Mouse (Mus musculus) heart, embryonic 14.5 days (tissue): Measurements from ENCODE around the gene Nmt1. TPM values are rescaled to one million over a fixed set of nuclear protein-coding genes. Genes with fewer than 3 reads are reported as not detected.

ENCODE experiments used
- ATAC-seq: fragments of 200-750 bp; cut with Nextera tagmentation; 2 replicates; pipeline ENCODE4 v1.8.0; 2017; ENCODE audit warnings: low read depth, moderate TSS enrichment; ENCODE audit not compliant: insufficient number of reproducible peaks, insufficient read depth, low FRiP score
- H3K27ac ChIP-seq, 2 experiments: fragments of 200-500 bp in 1 of 2; fragments of 300-500 bp in 1 of 2; sonication (generic) in 1 of 2; replicated peaks in 1 of 2; 2 replicates each; pipeline ENCODE4 v1.5.1; 2012 to 2014; ENCODE audit warnings: low read depth in 2 of 2, low read length in 2 of 2, control low read depth in 1 of 2, mild to moderate bottlenecking in 1 of 2, mixed read lengths in 1 of 2; ENCODE audit not compliant: control insufficient read depth in 1 of 2, insufficient read depth in 1 of 2
- H3K27me3 ChIP-seq: fragments of 300-500 bp; sonication (generic); 2 replicates; pipeline ENCODE4 v1.6.1; 2014; ENCODE audit warnings: mild to moderate bottlenecking, low read length, control low read depth; ENCODE audit not compliant: control insufficient read depth, insufficient read depth
- H3K36me3 ChIP-seq: fragments of 300-500 bp; sonication (generic); 2 replicates; pipeline ENCODE4 v1.6.1; 2014; ENCODE audit warnings: mild to moderate bottlenecking, control low read depth, low read length, mixed read lengths; ENCODE audit not compliant: control insufficient read depth, insufficient read depth
- H3K4me1 ChIP-seq, 2 experiments: fragments of 200-500 bp in 1 of 2; fragments of 300-500 bp in 1 of 2; sonication (generic) in 1 of 2; 2 replicates each; pipeline ENCODE4 v1.6.1; 2012 to 2014; ENCODE audit warnings: low read length in 2 of 2, control low read depth in 1 of 2, mixed read lengths in 1 of 2; ENCODE audit not compliant: control insufficient read depth in 2 of 2, insufficient read depth in 2 of 2
- H3K4me2 ChIP-seq: fragments of 300-500 bp; sonication (generic); 2 replicates; pipeline ENCODE4 v1.6.1; 2014; ENCODE audit warnings: mild to moderate bottlenecking, low read length
- H3K4me3 ChIP-seq, 2 experiments: fragments of 200-500 bp in 1 of 2; fragments of 300-500 bp in 1 of 2; sonication (generic) in 1 of 2; 2 replicates each; pipeline ENCODE4 v1.5.1; 2012 to 2014; ENCODE audit warnings: low read length in 2 of 2, mild to moderate bottlenecking in 2 of 2, control low read depth in 1 of 2, low read depth in 1 of 2, moderate library complexity in 1 of 2; ENCODE audit not compliant: control insufficient read depth in 1 of 2, insufficient read depth in 1 of 2
- H3K9ac ChIP-seq: fragments of 300-500 bp; sonication (generic); 2 replicates; pipeline ENCODE4 v1.6.1; 2014; ENCODE audit warnings: mild to moderate bottlenecking, low read length
- H3K9me3 ChIP-seq: fragments of 300-500 bp; sonication (generic); 2 replicates; pipeline ENCODE4 v1.6.1; 2016; ENCODE audit warnings: low read length, control low read depth; ENCODE audit not compliant: control insufficient read depth
- WGBS: fragments of 180-500 bp; shearing (Covaris S2); extraction: QIAGEN DNeasy Blood & Tissue Kit; methylation state at CpG from one replicate; pipeline ENCODE4 v1.1.7; 2014; 5-methylcytosine and 5-hydroxymethylcytosine counted together
- polyA plus RNA-seq: library from polyadenylated mRNA; unstranded; fragments of >200 nt; fragmentation: Nextera tagmentation; extraction: Ambion mirVana; gene quantifications from 2 replicates; pipeline ENCODE4 v1.2.1, GENCODE M21; 2014

Nmt1 gene
- polyA plus RNA-seq, 1 experiment from 2014 or later = 51.7 TPM

DNA sequence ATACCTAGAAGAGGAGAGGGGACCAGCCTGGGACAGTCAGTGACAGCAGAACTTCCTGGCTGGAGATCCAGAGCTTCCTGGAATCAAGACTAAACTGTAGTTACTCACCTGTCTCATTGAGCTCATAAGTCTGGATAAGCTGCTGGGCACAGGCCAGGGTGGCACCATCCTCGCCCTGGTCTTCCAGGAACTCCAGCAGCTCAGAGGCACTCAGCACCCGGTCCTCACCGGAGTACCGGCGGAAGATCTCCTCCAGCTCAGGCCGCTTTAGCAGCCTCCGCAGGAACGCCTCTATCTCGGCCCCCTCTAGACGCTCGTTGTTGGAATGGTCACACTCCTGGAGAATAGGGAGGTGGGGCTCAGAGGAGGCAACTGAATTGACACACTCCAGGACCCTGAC lies 50.1 kb downstream of the Nmt1 start:
- Histone ChIP-seq H3K4me3 (no peak overlapping the region), H3K36me3 (peaks cover 31% of the 10 kb centered on the region), H3K27me3 (0 out of 2 replicates have a peak, but pooled peaks cover 6% of the 10 kb centered on the region), H3K9me3 (no peaks in the 10 kb centered on the region), H3K27ac (no peak overlapping the region), H3K4me2 (no peak overlapping the region), H3K4me1 (peaks cover 18 to 29% of the 10 kb centered on the region in 2 experiments), H3K9ac (no peak overlapping the region)
- no peak for ATAC-seq
- 73% methylated on average over 11 of the region's 11 CpGs for WGBS

GRCm38 (mm10) chr11:103080323-103081091 lies 52.5 kb downstream of the Nmt1 start:
- Histone ChIP-seq H3K4me1 (peaks cover 6 to 12% of the 10 kb centered on the region in 2 experiments; a peak in 3 of 4 replicates), H3K4me3 (peak overlapping the region; percentile 33 to 39), H3K9ac (peak overlapping the region; percentile 67), H3K27ac (no peak overlapping the region), H3K4me2 (peak overlapping the region; percentile 64), H3K27me3 (0 out of 2 replicates have a peak, but pooled peaks cover 6% of the 10 kb centered on the region), H3K9me3 (no peaks in the 10 kb centered on the region), H3K36me3 (peaks cover 23% of the 10 kb centered on the region)
- WGBS = 4% methylated on average over 43 of the region's 43 CpGs
- peak; percentile 58 for ATAC-seq

DNA sequence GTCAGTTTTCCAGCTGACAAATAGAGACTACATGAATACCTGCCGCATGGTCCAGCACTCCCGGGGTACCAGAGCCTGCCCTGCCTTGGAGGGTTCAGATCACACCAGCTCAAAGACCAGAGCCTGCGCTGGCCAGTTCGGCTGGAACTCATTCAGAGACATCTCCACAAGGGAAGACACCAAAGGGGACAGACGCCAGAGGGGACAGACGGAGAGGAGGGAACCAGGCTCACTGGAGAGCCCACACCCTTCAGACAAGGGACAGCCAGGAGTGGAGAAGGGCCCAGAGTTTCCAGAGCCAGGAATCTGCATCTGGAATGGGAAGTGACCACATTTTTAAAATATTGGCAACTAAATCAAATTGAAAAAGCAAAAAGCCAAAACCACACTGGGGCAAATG lies 53.6 kb downstream of the Nmt1 start:
- 0 out of 2 replicates have a peak, but pooled peaks cover 6% of the 10 kb centered on the region for H3K27me3 ChIP-seq

GRCm38 (mm10) chr11:103093306-103093705 lies 65.3 kb downstream of the Nmt1 start:
- Histone ChIP-seq H3K4me3 (no peak overlapping the region), H3K27me3 (no peaks in the 10 kb centered on the region), H3K9ac (no peak overlapping the region), H3K4me1 (peaks cover 42 to 51% of the 10 kb centered on the region in 2 experiments), H3K9me3 (no peaks in the 10 kb centered on the region), H3K4me2 (no peak overlapping the region), H3K36me3 (no peaks in the 10 kb centered on the region), H3K27ac (0 out of 4 replicates have a peak overlapping the region, but pooled peaks of 1 of the 2 experiments have one; percentile 14)
- ATAC-seq = no peak
- WGBS = 69% methylated on average over 7 of the region's 7 CpGs

More for the DNA sequence above, 53.6 kb downstream of the Nmt1 start:
- 67% methylated on average over 6 of the region's 6 CpGs for WGBS
- peaks cover 12% of the 10 kb centered on the region for H3K36me3 ChIP-seq
- no peak overlapping the region for H3K4me2 ChIP-seq
- H3K9ac ChIP-seq = no peak overlapping the region
- H3K9me3 ChIP-seq = no peaks in the 10 kb centered on the region
- H3K4me3 ChIP-seq = no peak overlapping the region
- no peak overlapping the region for H3K27ac ChIP-seq
- no peak for ATAC-seq
- peaks cover 3 to 12% of the 10 kb centered on the region in 2 experiments; a peak in 3 of 4 replicates for H3K4me1 ChIP-seq

DNA sequence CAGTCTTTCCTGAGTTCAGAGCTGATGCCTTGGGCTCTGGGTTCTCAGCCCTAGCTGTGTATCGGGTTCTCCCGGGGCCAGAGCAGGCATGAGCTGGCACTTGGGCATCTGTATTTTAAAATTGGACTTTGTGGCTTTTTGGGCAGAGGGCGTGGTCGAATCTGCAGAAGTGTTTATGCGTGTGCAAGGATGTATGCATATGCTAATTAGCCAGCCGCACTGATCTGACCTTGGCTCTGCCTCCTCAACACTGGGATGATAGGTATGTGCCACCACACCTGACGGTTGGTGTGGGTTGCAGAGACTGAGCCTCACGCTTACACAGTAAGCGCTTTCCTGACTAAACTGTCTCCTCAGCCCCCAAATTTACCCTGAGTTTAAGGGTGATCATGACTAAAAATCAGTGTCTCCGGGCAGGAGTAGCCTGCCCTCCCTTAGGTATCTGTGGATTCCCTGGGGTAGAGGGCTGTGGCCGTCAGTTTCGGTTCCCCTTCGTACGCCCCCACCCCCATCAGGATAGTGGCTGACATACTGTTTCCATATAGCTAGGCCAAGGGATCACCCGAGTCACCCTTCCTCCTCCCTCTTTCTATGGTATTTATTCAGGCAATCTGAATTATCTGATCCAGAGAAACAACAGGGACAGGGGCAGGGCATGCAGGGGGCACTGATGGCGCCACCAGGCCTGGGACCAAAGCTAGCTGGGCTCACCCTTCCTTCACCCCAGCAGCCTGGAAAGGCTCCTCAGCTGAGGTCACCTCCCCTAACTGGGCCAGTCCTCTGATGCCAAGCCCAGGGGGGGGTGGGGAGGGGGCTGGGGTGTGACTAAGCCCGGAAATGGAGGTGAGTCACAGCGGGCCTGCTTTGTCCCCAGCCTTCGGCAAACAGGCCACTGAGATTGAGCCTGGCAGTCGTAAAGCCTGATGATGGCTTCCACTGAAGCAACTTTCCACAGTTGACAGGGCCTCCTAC lies 66.2 kb downstream of the Nmt1 start:
- no peak overlapping the region for H3K4me2 ChIP-seq
- H3K4me1 ChIP-seq = peaks cover 49 to 60% of the 10 kb centered on the region in 2 experiments
- no peaks in the 10 kb centered on the region for H3K36me3 ChIP-seq
- no peaks in the 10 kb centered on the region for H3K9me3 ChIP-seq
- peak; percentile 45; the same call in 1 of the 2 replicates for ATAC-seq
- no peaks in the 10 kb centered on the region for H3K27me3 ChIP-seq
- peak overlapping the region in 1 of 2 experiments; percentile 14; a peak in 2 of 4 replicates for H3K27ac ChIP-seq
- no peak overlapping the region for H3K9ac ChIP-seq
- 59% methylated on average over 20 of the region's 20 CpGs for WGBS
- H3K4me3 ChIP-seq = no peak overlapping the region

GRCm38 (mm10) chr11:103095107-103095670 lies 67.2 kb downstream of the Nmt1 start:
- Histone ChIP-seq H3K36me3 (no peaks in the 10 kb centered on the region), H3K27ac (peak overlapping the region; percentile 4 to 14; a peak in 2 of 4 replicates), H3K4me1 (peaks cover 53 to 70% of the 10 kb centered on the region in 2 experiments), H3K9me3 (no peaks in the 10 kb centered on the region), H3K27me3 (no peaks in the 10 kb centered on the region), H3K4me3 (no peak overlapping the region), H3K9ac (no peak overlapping the region), H3K4me2 (no peak overlapping the region)
- ATAC-seq = no peak
- 81% methylated on average over 9 of the region's 9 CpGs for WGBS

- Histone ChIP-seq H3K36me3 (no peaks in the 10 kb centered on the region), H3K4me3 (no peak overlapping the region), H3K27me3 (no peaks in the 10 kb centered on the region), H3K4me1 (peaks cover 58 to 74% of the 10 kb centered on the region in 2 experiments), H3K4me2 (no peak overlapping the region), H3K27ac (peak overlapping the region in 1 of 2 experiments; percentile 97; a peak in 2 of 4 replicates), H3K9ac (no peak overlapping the region), H3K9me3 (no peaks in the 10 kb centered on the region)
- no peak for ATAC-seq
- WGBS = 74% methylated on average over 6 of the region's 6 CpGs
Observed at GRCm38 (mm10) chr11:103095801-103096200, 67.8 kb downstream of the Nmt1 start.
